Mouse (Mus musculus) myocyte (in vitro differentiated cells): Measurements from ENCODE around the gene B4galt1. TPM values are rescaled to one million over a fixed set of nuclear protein-coding genes. Genes with fewer than 3 reads are reported as not detected.

Experiments
- H3K27me3 ChIP-seq: one replicate; pipeline ENCODE4 v1.6.1; 2011; ENCODE audit not compliant: control insufficient read depth, insufficient read depth, insufficient read length
- H3K36me3 ChIP-seq: one replicate; pipeline ENCODE4 v1.6.1; 2011; ENCODE audit not compliant: control insufficient read depth, insufficient read depth
- H3K4me2 ChIP-seq: one replicate; pipeline ENCODE4 v1.6.1; 2011; ENCODE audit warnings: low read depth, control low read depth
- H3K4me3 ChIP-seq: one replicate; pipeline ENCODE4 v1.5.1; 2011; ENCODE audit warnings: mild to moderate bottlenecking, control low read depth, moderate library complexity
- H3K79me2 ChIP-seq: one replicate; pipeline ENCODE4 v1.6.1; 2011; ENCODE audit not compliant: control insufficient read depth, insufficient read depth
- H3ac ChIP-seq: one replicate; pipeline ENCODE4 v1.6.1; 2011; ENCODE audit not compliant: control insufficient read depth, insufficient read length
- CEBPB ChIP-seq: IDR thresholded peaks from 2 replicates; pipeline ENCODE4 v1.6.1; 2011; ENCODE audit warnings: mild to moderate bottlenecking, moderate library complexity; ENCODE audit not compliant: poor library complexity, insufficient read depth, severe bottlenecking
- E2F4 ChIP-seq: IDR thresholded peaks from one replicate; pipeline ENCODE4 v1.6.1; 2011; ENCODE audit warnings: mild to moderate bottlenecking, control low read depth, moderate library complexity; ENCODE audit not compliant: insufficient read depth
- MAX ChIP-seq: IDR thresholded peaks from one replicate; pipeline ENCODE4 v1.6.1; 2011; ENCODE audit warnings: low read depth, mild to moderate bottlenecking, control low read depth
- MYOD1 ChIP-seq, 3 experiments: IDR thresholded peaks; one replicate each; pipeline ENCODE4 v1.6.1; 2011; ENCODE audit warnings: control low read depth in 2 of 3, low read depth in 2 of 3, mild to moderate bottlenecking in 2 of 3, moderate library complexity in 1 of 3; ENCODE audit not compliant: insufficient read length in 2 of 3, control insufficient read depth in 1 of 3
- MYOG ChIP-seq, 3 experiments: IDR thresholded peaks; one replicate each; pipeline ENCODE4 v1.6.1; 2011; ENCODE audit warnings: control low read depth in 2 of 3, low read depth in 2 of 3, mild to moderate bottlenecking in 2 of 3; ENCODE audit not compliant: insufficient read length in 2 of 3, control insufficient read depth in 1 of 3, insufficient read depth in 1 of 3
- POLR2A ChIP-seq: IDR thresholded peaks from one replicate; pipeline ENCODE4 v1.6.1; 2011; ENCODE audit warnings: low read depth, mild to moderate bottlenecking, control low read depth, moderate library complexity; ENCODE audit not compliant: insufficient read length
- POLR2AphosphoS2 ChIP-seq: IDR thresholded peaks from one replicate; pipeline ENCODE4 v1.6.1; 2011; ENCODE audit warnings: low read depth, control low read depth; ENCODE audit not compliant: insufficient read length
- REST ChIP-seq: IDR thresholded peaks from one replicate; pipeline ENCODE4 v1.6.1; 2011; ENCODE audit warnings: mild to moderate bottlenecking, control low read depth, moderate library complexity; ENCODE audit not compliant: insufficient read depth, insufficient read length
- SRF ChIP-seq: IDR thresholded peaks from one replicate; pipeline ENCODE4 v1.6.1; 2011; ENCODE audit warnings: low read depth; ENCODE audit not compliant: control insufficient read depth, insufficient read length
- TCF12 ChIP-seq: IDR thresholded peaks from one replicate; pipeline ENCODE4 v1.6.1; 2011; ENCODE audit warnings: mild to moderate bottlenecking, control low read depth; ENCODE audit not compliant: poor library complexity, insufficient read depth, severe bottlenecking
- TCF3 ChIP-seq: IDR thresholded peaks from one replicate; pipeline ENCODE4 v1.6.1; 2011; ENCODE audit warnings: low read depth, control low read depth; ENCODE audit not compliant: insufficient read length
- USF1 ChIP-seq: IDR thresholded peaks from one replicate; pipeline ENCODE4 v1.6.1; 2011; ENCODE audit warnings: low read depth, mild to moderate bottlenecking, control low read depth, moderate library complexity
- polyA plus RNA-seq: library from polyadenylated mRNA; unstranded; fragments of >200 nt; fragmentation: generic; extraction: Trizol; gene quantifications from one replicate; pipeline ENCODE4 v1.2.1, GENCODE M21; 2012; ENCODE audit warnings: missing spikeins

B4galt1 gene
- polyA plus RNA-seq, 1 experiment: 37.7 TPM

GRCm38 (mm10) chr4:40874151-40874600, 20.4 kb upstream of the B4galt1 start:
- TF ChIP-seq MAX (no peak), POLR2A (no peak), E2F4 (no peak), SRF (no peak), MYOD1 (IDR thresholded peaks at IDR 0.05; ENCODE audit: control insufficient read depth in 1 of 3, insufficient read length in 2 of 3, low read depth in 2 of 3) (no peak), POLR2AphosphoS2 (no peak), TCF3 (no peak)
- Histone ChIP-seq H3ac (no peak overlapping the region), H3K36me3 (no peaks in the 10 kb centered on the region), H3K79me2 (no peaks in the 10 kb centered on the region), H3K4me2 (no peak overlapping the region), H3K27me3 (no peaks in the 10 kb centered on the region), H3K4me3 (no peak overlapping the region)

DNA sequence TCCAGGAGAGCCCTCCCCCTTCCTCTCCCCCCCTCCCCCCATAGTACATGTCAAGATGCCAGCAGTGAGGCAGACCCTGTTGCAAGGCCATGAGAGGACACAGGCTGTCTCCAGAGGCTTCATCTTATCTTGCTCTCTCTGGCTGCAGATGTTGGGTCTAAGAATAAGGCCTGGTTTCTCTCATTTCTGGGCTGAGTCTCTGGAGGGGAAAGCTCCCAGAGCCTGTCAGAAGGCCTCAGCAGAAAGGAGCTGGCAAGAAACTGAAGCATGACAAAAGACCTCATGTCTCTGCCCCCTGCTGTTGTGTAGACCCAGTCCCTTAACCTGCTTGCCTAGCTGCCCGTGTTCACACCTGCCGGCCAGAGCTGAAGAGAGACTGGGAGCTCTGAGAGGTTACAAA, 19.5 kb upstream of the B4galt1 start:
- Histone ChIP-seq H3ac (no peak overlapping the region), H3K79me2 (no peaks in the 10 kb centered on the region), H3K36me3 (no peaks in the 10 kb centered on the region), H3K4me3 (no peak overlapping the region), H3K4me2 (no peak overlapping the region), H3K27me3 (no peaks in the 10 kb centered on the region)
- no peak for TF ChIP-seq CEBPB
- no peak for TF ChIP-seq MAX
- TF ChIP-seq USF1: no peak
- TF ChIP-seq MYOD1 (IDR thresholded peaks at IDR 0.05; ENCODE audit: control insufficient read depth in 1 of 3, insufficient read length in 2 of 3, low read depth in 2 of 3): no peak
- no peak for TF ChIP-seq MYOG (IDR thresholded peaks at IDR 0.05; ENCODE audit: control insufficient read depth in 1 of 3, insufficient read depth in 1 of 3, insufficient read length in 2 of 3, low read depth in 2 of 3)
- TF ChIP-seq POLR2AphosphoS2: no peak
- TF ChIP-seq TCF12: no peak
- no peak for TF ChIP-seq E2F4
- no peak for TF ChIP-seq SRF

GRCm38 (mm10) chr4:40872129-40872528, 18.3 kb upstream of the B4galt1 start:
- no peak overlapping the region for H3K4me3 ChIP-seq
- H3K27me3 ChIP-seq: no peaks in the 10 kb centered on the region
- no peak overlapping the region for H3ac ChIP-seq
- H3K79me2 ChIP-seq: no peaks in the 10 kb centered on the region
- H3K36me3 ChIP-seq: no peaks in the 10 kb centered on the region
- no peak overlapping the region for H3K4me2 ChIP-seq
- TF ChIP-seq MYOD1 (IDR thresholded peaks at IDR 0.05; ENCODE audit: control insufficient read depth in 1 of 3, insufficient read length in 2 of 3, low read depth in 2 of 3): no peak
- no peak for TF ChIP-seq REST
- TF ChIP-seq TCF12: no peak
- no peak for TF ChIP-seq USF1
- TF ChIP-seq SRF: no peak
- TF ChIP-seq POLR2AphosphoS2: no peak

DNA sequence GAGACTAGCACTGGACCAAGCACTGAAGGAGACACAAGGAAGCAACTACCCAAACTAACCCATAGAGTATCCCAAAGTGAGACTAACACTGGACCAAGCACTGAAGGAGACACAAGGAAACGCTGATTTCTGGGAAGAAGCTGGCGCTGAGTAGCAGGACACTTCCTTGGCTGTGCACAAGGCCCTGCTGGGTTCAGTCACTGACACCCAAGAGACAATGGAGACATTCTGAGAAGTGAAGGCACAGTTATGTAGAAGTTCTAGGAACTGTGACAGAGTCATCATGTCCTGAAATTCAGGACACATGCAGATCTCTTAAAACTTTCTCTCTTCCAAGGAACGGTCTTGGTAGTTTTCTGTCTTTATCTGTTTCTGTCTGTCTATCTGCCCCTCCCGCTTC, 16.4 kb upstream of the B4galt1 start:
- TF ChIP-seq USF1: no peak
- no peak for TF ChIP-seq E2F4
- no peak for TF ChIP-seq MYOG (IDR thresholded peaks at IDR 0.05; ENCODE audit: control insufficient read depth in 1 of 3, insufficient read depth in 1 of 3, insufficient read length in 2 of 3, low read depth in 2 of 3)
- no peak for TF ChIP-seq TCF3
- Histone ChIP-seq H3K36me3 (no peaks in the 10 kb centered on the region), H3K79me2 (no peaks in the 10 kb centered on the region), H3K27me3 (no peaks in the 10 kb centered on the region), H3K4me2 (no peak overlapping the region), H3ac (no peak overlapping the region), H3K4me3 (no peak overlapping the region)

- H3K4me3 ChIP-seq: no peak overlapping the region
- H3K4me2 ChIP-seq: peak overlapping the region; percentile 71
- H3K36me3 ChIP-seq: no peaks in the 10 kb centered on the region
- H3K27me3 ChIP-seq: no peaks in the 10 kb centered on the region
- H3K79me2 ChIP-seq: no peaks in the 10 kb centered on the region
- H3ac ChIP-seq: no peak overlapping the region
- TF ChIP-seq CEBPB (0 out of 2 replicates have a peak, but pooled peaks have one; percentile 21), POLR2AphosphoS2 (no peak)
Measured at GRCm38 (mm10) chr4:40868554-40869232, 14.9 kb upstream of the B4galt1 start.

DNA sequence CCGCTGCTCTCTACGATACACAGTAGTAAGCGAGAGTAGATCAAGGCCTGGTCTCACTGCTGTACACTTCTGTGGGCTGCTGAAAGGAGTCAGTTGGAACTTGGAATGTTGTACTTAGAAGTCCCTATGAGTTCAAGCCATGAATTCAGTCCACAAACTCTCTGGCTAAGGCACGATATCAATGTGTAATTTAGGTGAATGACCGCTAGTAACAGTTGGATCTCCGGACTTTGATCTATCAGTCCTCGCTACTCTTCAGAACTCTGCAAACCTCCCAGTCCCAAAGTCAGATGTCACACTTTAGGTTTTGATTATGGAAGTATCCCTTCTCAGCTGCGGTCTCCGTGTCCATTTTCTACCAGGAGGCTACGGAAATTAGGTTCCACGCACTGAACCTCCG, 10.6 kb upstream of the B4galt1 start:
- TF ChIP-seq MYOG (IDR thresholded peaks at IDR 0.05; ENCODE audit: control insufficient read depth in 1 of 3, insufficient read depth in 1 of 3, insufficient read length in 2 of 3, low read depth in 2 of 3): no peak
- TF ChIP-seq SRF: no peak

More for the DNA sequence above, 10.6 kb upstream of the B4galt1 start:
- no peak overlapping the region for H3ac ChIP-seq
- H3K4me2 ChIP-seq: no peak overlapping the region
- no peaks in the 10 kb centered on the region for H3K79me2 ChIP-seq
- H3K36me3 ChIP-seq: no peaks in the 10 kb centered on the region
- H3K4me3 ChIP-seq: no peak overlapping the region
- no peaks in the 10 kb centered on the region for H3K27me3 ChIP-seq
